Mouse (Mus musculus) lung, adult 10 weeks (tissue): ENCODE results near the gene Ube3c. TPM values are rescaled to one million over a fixed set of nuclear protein-coding genes. Genes with fewer than 3 reads are reported as not detected.

Source experiments
- polyA plus RNA-seq: library from polyadenylated mRNA; stranded (reverse); fragments of 350-450 nt; fragmentation: Illumina TruSeq; extraction: RNeasy Lipid Tissue Mini Kit (QIAGEN cat#74804); gene quantifications from one replicate; pipeline ENCODE4 v1.2.3, GENCODE M21; 2014; ENCODE audit warnings: low read depth, low replicate concordance; ENCODE audit not compliant: insufficient read depth

Ube3c gene
- 11.0 TPM for polyA plus RNA-seq

DNA sequence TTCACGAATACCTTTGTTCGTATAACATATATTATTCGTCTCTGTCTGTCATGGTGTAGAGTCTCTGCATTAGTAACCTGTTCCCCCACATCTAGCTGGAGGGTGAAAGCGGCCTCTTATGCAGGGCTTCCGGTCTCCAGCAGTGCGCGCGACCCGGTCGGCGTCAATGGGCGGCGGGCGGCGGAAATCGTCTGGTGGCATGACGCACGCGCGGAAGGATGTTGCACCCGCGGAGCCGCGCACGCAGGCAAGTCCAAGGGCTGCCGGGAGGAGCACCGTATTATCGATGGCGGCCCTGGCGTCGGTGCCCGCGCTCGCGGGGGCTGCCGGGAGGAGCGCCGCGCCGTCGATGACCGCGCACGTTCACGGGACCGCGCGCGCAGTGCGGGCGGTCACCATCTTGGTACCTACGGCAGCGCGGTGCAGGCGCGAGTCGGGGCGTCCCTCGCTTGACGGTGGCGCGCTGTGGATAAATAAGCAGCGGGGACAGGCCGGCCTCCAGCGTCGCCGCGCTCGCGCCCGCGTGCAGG lies at the start of gene Ube3c:
Gene Ube3c, plus strand, starts transcription at position 395 of the 530 bp plus-strand sequence.

Other genes starting within 250 kb of the Ube3c start
- 4.5 TPM for gene Lmbr1, start 190.9 kb upstream of the Ube3c start, polyA plus RNA-seq
- gene Nom1, start 134.6 kb upstream of the Ube3c start, polyA plus RNA-seq = 15.0 TPM
- not detected for gene Mnx1, start 90.8 kb upstream of the Ube3c start, polyA plus RNA-seq
- gene Dnajb6, start 166.4 kb downstream of the Ube3c start, polyA plus RNA-seq = 84.7 TPM
- gene Gm5129, start 166.7 kb downstream of the Ube3c start, polyA plus RNA-seq = not detected